ENCODE assay signal across 28 mouse cellular contexts in genomic region chr14:54014628-54015027, GRCm38 (mm10).
DNase-seq lines count a peak whose midpoint lies in the region; ATAC-seq lines count a peak whose summit lies in the region.
"Had no signal": no experiment of that assay in that cellular context is flagged by ENCODE, and none has a peak within 500 bp of the region (broad histone marks: within the 10 kb centered on the region; RNA-seq: fewer than 3 reads in every experiment).

No protein-coding gene starts in this region.

- ATAC-seq in embryonic facial prominence, embryonic 12.5 days (ENCODE audit: insufficient number of reproducible peaks, insufficient read depth, low FRiP score, low TSS enrichment), result peak; percentile 52; the same call in 1 of the 2 replicates
- no peak for ATAC-seq in limb, embryonic 13.5 days (ENCODE audit: low FRiP score, low read depth)
- no peak for ATAC-seq in midbrain, embryonic 14.5 days (ENCODE audit: low FRiP score, low TSS enrichment)
- ATAC-seq: activated CD4-positive, CD25-positive, alpha-beta regulatory T cell, adult 4 months; CD4-positive, CD25-positive, alpha-beta regulatory T cell, adult 4 months; forebrain, embryonic 14.5 days; forebrain, embryonic 16.5 days; Patski had no signal

- H3K9me3 ChIP-seq in embryonic facial prominence, embryonic 12.5 days, result no peaks in the 10 kb centered on the region
- H3K9me3 ChIP-seq in embryonic facial prominence, embryonic 10.5 days, result no peaks in the 10 kb centered on the region
- no peaks in the 10 kb centered on the region for H3K9me3 ChIP-seq in limb, embryonic 10.5 days (replicated peaks)
- H3K9me3 ChIP-seq in limb, embryonic 13.5 days, result no peaks in the 10 kb centered on the region
- H3K9me3 ChIP-seq in midbrain, embryonic 14.5 days (ENCODE audit: control insufficient read depth, low read length), result no peaks in the 10 kb centered on the region
- H3K9me3 ChIP-seq: embryonic facial prominence, embryonic 15.5 days; forebrain, embryonic 10.5 days; forebrain, embryonic 12.5 days; G1E had no signal

- H3K4me3 ChIP-seq in embryonic facial prominence, embryonic 12.5 days, result no peak overlapping the region
- no peak overlapping the region for H3K4me3 ChIP-seq in embryonic facial prominence, embryonic 10.5 days
- H3K4me3 ChIP-seq in limb, embryonic 10.5 days, result no peak overlapping the region
- no peak overlapping the region for H3K4me3 ChIP-seq in limb, embryonic 13.5 days
- H3K4me3 ChIP-seq in midbrain, embryonic 14.5 days (replicated peaks; ENCODE audit: low read depth, low read length), result no peak overlapping the region
- H3K4me3 ChIP-seq: embryonic facial prominence, embryonic 15.5 days; erythroblast, embryonic 14.5 days; forebrain, embryonic 10.5 days; forebrain, embryonic 12.5 days had no signal

- intact Hi-C loops in heart, postnatal 10 days (cut with DNase I), result no loop called here

- 71% methylated on average over 10 of the region's 10 CpGs for WGBS in embryonic facial prominence, embryonic 12.5 days
- WGBS in embryonic facial prominence, embryonic 10.5 days, result 85% methylated on average over 10 of the region's 10 CpGs
- WGBS in limb, embryonic 10.5 days, result 79% methylated on average over 10 of the region's 10 CpGs
- WGBS in limb, embryonic 13.5 days, result 43% methylated on average over 10 of the region's 10 CpGs
- whole genome bisulfite sequencing in midbrain, embryonic 14.5 days, result 87% methylated on average over 10 of the region's 10 CpGs

- H3K9ac ChIP-seq in embryonic facial prominence, embryonic 12.5 days, result no peak overlapping the region
- H3K9ac ChIP-seq in limb, embryonic 13.5 days, result no peak overlapping the region
- no peak overlapping the region for H3K9ac ChIP-seq in midbrain, embryonic 14.5 days (replicated peaks; ENCODE audit: low read length)
- H3K9ac ChIP-seq: embryonic facial prominence, embryonic 15.5 days; forebrain, embryonic 12.5 days had no signal

- no peaks in the 10 kb centered on the region for H3K27me3 ChIP-seq in embryonic facial prominence, embryonic 12.5 days
- H3K27me3 ChIP-seq in embryonic facial prominence, embryonic 10.5 days (replicated peaks; ENCODE audit: low read depth, poor library complexity, severe bottlenecking), result no peaks in the 10 kb centered on the region
- no peaks in the 10 kb centered on the region for H3K27me3 ChIP-seq in limb, embryonic 10.5 days (ENCODE audit: low read depth, poor library complexity, severe bottlenecking)
- no peaks in the 10 kb centered on the region for H3K27me3 ChIP-seq in limb, embryonic 13.5 days
- H3K27me3 ChIP-seq in midbrain, embryonic 14.5 days (ENCODE audit: control insufficient read depth, insufficient read depth, low read length), result no peaks in the 10 kb centered on the region
- H3K27me3 ChIP-seq: CH12.LX; embryonic facial prominence, embryonic 15.5 days; forebrain, embryonic 12.5 days had no signal

- H3K4me1 ChIP-seq in embryonic facial prominence, embryonic 12.5 days, result peaks cover 6% of the 10 kb centered on the region; the same call in 1 of the 2 replicates
- H3K4me1 ChIP-seq in embryonic facial prominence, embryonic 10.5 days, result peaks cover 4% of the 10 kb centered on the region; the same call in 1 of the 2 replicates
- H3K4me1 ChIP-seq in limb, embryonic 10.5 days, result peaks cover 16% of the 10 kb centered on the region
- H3K4me1 ChIP-seq in limb, embryonic 13.5 days, result peaks cover 9% of the 10 kb centered on the region
- H3K4me1 ChIP-seq in midbrain, embryonic 14.5 days (ENCODE audit: control insufficient read depth, insufficient read depth, low read length), result no peaks in the 10 kb centered on the region
- H3K4me1 ChIP-seq: embryonic facial prominence, embryonic 15.5 days; forebrain, embryonic 10.5 days; forebrain, embryonic 12.5 days had no signal

- no peak for DNase-seq in embryonic facial prominence, embryonic 10.5 days (ENCODE audit: low spot score)
- DNase-seq in right cerebral cortex, adult 18-20 months, result peak; percentile 26
- DNase-seq in right cerebral cortex, postnatal 36 days (ENCODE audit: low spot score in 2 of 2), result no peak
- peak; percentile 41 for DNase-seq in limb, embryonic 10.5 days (ENCODE audit: low spot score)
- no peak for DNase-seq in midbrain, embryonic 14.5 days
- no peak for DNase-seq in heart, postnatal 10 days
- DNase-seq: adrenal gland, adult 8-10 months; adrenal gland, postnatal 14 days; adrenal gland, postnatal 36 days; B cell, adult 2 months; cerebellum, adult 11 months; cerebellum, adult 18-20 months; cerebellum, adult 9-10 months; cerebellum, postnatal 10 days; cerebellum, postnatal 25 days had no signal

- no peak overlapping the region for H3K4me2 ChIP-seq in embryonic facial prominence, embryonic 12.5 days (replicated peaks)
- 0 out of 2 replicates have a peak overlapping the region, but pooled peaks have one; percentile 11 for H3K4me2 ChIP-seq in limb, embryonic 13.5 days (replicated peaks)
- H3K4me2 ChIP-seq in midbrain, embryonic 14.5 days (ENCODE audit: low read length), result no peak overlapping the region
- H3K4me2 ChIP-seq: embryonic facial prominence, embryonic 15.5 days; forebrain, embryonic 12.5 days had no signal

- no peaks in the 10 kb centered on the region for H3K36me3 ChIP-seq in embryonic facial prominence, embryonic 12.5 days
- no peaks in the 10 kb centered on the region for H3K36me3 ChIP-seq in embryonic facial prominence, embryonic 10.5 days (replicated peaks)
- H3K36me3 ChIP-seq in limb, embryonic 10.5 days, result no peaks in the 10 kb centered on the region
- no peaks in the 10 kb centered on the region for H3K36me3 ChIP-seq in limb, embryonic 13.5 days
- no peaks in the 10 kb centered on the region for H3K36me3 ChIP-seq in midbrain, embryonic 14.5 days (ENCODE audit: control insufficient read depth, insufficient read depth, low read length)
- H3K36me3 ChIP-seq: embryonic facial prominence, embryonic 15.5 days; forebrain, embryonic 10.5 days; forebrain, embryonic 12.5 days; G1E had no signal

- H3K27ac ChIP-seq in embryonic facial prominence, embryonic 12.5 days, result no peak overlapping the region
- no peak overlapping the region for H3K27ac ChIP-seq in embryonic facial prominence, embryonic 10.5 days (replicated peaks)
- H3K27ac ChIP-seq in limb, embryonic 10.5 days, result peak overlapping the region; percentile 11; the same call in 1 of the 2 replicates
- H3K27ac ChIP-seq in limb, embryonic 13.5 days, result no peak overlapping the region
- H3K27ac ChIP-seq in midbrain, embryonic 14.5 days (replicated peaks; ENCODE audit: low read depth, low read length), result no peak overlapping the region
- H3K27ac ChIP-seq: embryonic facial prominence, embryonic 15.5 days; forebrain, embryonic 10.5 days; forebrain, embryonic 12.5 days had no signal

Comparison
In these comparisons a context has a peak if more than half of its experiments do, and no peak if none do; other contexts are left out.
1. DNase-seq: peak in right cerebral cortex, adult 18-20 months (single experiment) and limb, embryonic 10.5 days (single experiment); none in embryonic facial prominence, embryonic 10.5 days (single experiment), right cerebral cortex, postnatal 36 days (0 of 2), midbrain, embryonic 14.5 days (single experiment) and heart, postnatal 10 days (0 of 2).